Mouse (Mus musculus) kidney, postnatal 10 days (tissue): ENCODE measurements around the gene Pwwp2a.

ENCODE experiments used
- DNase-seq: peaks from one replicate; pipeline ENCODE4 v3.0.0; 2021; ENCODE audit warnings: mixed read lengths

Gene Pwwp2a

GRCm38 (mm10) chr11:43681472-43682414 lies at the start of gene Pwwp2a:
Gene Pwwp2a, plus strand, starts transcription at chr11:43681998.
- DNase-seq = peak; percentile 100

- DNase-seq = no peak
Measured at GRCm38 (mm10) chr11:43632566-43632965, 49.2 kb upstream of the Pwwp2a start.

- no peak for DNase-seq
Measured at GRCm38 (mm10) chr11:43633165-43633564, 48.6 kb upstream of the Pwwp2a start.

GRCm38 (mm10) chr11:43633658-43634401 lies 48.0 kb upstream of the Pwwp2a start:
- DNase-seq = peak; percentile 92

DNA sequence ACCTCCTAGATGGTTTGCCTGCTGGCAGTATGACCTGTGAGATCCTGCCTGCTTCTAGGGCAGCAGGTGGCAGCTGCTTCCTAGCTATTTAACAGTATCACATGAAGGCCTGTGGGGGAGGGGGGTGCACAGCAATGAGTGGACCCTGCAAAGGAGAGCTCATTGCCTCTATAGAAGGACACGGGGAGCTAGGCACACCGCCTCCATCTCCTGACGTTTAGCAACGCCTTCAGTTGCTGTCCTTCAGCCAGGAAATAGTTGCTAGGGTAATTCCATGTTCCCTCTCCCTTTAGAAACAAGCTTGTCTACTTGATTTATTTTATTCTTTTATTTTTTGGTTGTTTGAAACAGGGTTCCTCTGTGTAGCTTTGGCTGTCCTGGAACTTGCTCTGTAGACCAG lies 45.0 kb upstream of the Pwwp2a start:
- DNase-seq = peak; percentile 28

- DNase-seq = no peak
Measured at GRCm38 (mm10) chr11:43638486-43638885, 43.3 kb upstream of the Pwwp2a start.

DNA sequence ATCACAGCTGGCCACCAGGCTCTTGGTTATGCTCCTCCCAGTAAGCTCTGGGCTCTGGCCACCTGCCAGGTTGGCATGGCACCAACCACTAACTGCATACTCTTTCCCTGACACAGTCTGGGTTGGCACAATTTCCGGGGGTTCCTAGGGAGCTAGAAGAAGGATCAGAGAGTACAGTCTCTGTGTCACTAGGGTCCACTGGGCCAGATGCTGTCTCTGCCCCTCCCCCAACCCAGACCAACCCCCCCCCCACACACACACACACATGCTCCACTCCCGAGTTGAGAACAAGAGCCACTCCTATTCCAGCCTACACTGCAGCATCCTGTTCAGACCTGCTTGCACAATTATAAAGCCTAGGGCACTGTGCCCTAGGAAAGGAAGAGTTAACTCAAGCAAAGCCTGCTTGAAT lies 38.6 kb upstream of the Pwwp2a start:
- peak; percentile 93 for DNase-seq

GRCm38 (mm10) chr11:43645286-43645685 lies 36.5 kb upstream of the Pwwp2a start:
- no peak for DNase-seq

DNA sequence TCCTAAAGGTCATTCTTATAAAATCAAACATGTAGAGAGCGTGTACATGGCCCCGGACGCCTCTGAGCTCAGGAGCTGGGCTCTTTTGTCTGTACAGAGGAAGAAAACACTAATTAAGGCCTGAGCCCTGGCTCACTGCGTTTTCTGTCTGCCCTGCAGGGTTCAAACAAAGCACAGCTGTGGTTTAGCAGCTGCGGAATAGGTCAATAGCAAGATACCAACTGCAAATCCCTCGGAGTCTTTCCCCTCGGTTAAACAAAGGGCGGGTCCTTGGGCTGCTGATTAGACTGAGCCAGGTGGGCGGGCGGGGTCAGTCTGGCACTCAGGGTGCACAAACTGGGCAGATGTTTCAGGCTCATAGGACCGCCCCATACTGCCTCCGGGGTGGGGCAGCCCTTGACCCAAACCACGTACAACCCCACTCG lies 28.7 kb upstream of the Pwwp2a start:
- no peak for DNase-seq

DNA sequence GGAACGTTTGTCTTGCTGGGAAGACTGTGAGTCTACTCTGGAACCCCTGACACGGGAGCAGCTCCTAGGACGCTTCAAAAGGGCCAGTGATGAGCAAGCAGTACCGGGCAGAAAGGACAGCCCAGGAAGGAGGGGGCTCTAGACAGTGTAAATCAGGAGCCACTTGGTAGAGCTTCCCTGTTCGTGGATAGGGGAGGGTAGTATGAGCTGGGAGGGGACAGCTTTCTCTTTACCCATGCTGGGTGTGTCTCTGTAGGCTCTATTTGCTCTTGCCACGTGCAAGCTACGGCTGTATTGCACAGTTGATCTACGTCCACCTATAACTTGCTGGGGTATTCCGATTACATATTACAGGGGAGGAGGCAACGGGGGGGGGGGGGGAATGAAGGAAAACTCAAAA lies 25.3 kb upstream of the Pwwp2a start:
- no peak for DNase-seq

GRCm38 (mm10) chr11:43658010-43658409 lies 23.8 kb upstream of the Pwwp2a start:
- no peak for DNase-seq

DNA sequence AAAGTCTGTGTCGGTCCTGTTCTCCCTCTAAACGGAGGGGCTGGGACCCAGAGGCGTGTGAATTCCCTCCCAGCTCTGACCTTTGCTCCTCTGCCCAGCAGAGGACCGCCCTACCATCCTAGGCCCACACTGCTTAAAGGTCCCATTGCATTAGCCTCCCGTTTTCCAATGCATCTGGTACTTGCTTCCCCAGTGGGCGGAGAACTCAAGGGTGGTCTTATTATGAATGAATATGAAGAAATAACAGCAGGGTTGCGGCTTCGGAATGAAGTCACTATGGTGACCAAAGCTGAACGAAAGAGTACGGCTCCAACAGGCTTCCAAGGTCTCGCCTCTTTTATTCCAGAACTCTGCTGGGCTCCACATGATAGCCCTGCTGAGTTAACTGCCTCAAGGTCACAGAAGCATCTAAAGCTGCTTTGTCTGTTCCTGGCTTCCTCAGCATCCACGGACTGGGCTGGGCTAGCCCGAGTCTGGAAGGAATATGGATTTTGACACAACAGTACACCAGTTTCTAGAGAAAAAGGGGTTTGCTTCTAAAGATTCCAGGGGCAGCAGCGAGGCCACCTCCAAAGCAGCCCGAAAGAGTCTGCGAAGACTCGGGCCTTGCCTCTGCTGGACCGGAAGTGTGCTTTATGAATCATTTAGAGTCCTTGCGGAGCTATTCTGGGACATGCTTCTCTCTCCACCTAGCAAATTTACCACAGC lies 14.6 kb upstream of the Pwwp2a start:
- peak; percentile 16 for DNase-seq

GRCm38 (mm10) chr11:43682415-43683217 lies 818 bp downstream of the Pwwp2a start:
- peak; percentile 75 for DNase-seq

DNA sequence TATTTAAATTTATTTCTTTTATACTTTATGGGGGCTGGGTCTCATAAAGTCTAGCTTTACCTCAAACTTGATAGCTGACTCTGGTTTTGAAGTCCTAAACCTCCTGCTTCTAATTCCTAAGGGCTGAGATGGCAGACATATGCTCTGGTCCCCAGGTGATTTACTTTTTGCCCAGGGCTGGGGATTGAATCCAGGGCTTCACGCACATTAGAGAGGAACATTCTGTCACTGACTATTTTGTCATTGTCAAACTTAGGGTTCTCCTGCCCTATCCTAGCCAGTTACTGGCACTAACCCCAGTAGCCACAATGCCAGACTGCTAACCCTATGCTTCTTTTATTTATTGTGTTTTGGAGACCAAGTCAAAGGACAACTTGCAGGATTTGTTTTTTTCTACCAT lies 7.1 kb downstream of the Pwwp2a start:
- no peak for DNase-seq

GRCm38 (mm10) chr11:43696623-43697022 lies 14.8 kb downstream of the Pwwp2a start:
- no peak for DNase-seq

- no peak for DNase-seq
Measured at GRCm38 (mm10) chr11:43698621-43699020, 16.8 kb downstream of the Pwwp2a start.

GRCm38 (mm10) chr11:43700291-43700690 lies 18.5 kb downstream of the Pwwp2a start:
- DNase-seq = no peak

DNA sequence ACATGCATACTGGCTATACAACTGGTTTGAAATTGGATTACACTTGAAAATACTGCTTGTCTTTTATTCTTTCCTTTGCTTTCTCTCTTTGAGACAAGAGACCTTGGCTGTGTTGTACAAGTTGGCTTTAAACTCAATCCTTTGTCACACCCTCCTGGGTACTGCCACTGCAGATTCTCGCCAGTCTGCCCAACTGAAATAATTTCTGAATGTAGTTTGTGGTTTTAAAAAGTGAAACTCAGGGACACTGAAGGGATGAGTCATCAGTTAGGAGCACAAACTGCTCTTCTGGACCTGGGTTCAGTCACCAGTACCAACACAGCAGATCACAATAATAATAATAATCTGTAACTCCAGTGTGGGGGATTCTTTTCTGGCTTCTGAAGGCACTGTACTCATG lies 21.8 kb downstream of the Pwwp2a start:
- no peak for DNase-seq

DNA sequence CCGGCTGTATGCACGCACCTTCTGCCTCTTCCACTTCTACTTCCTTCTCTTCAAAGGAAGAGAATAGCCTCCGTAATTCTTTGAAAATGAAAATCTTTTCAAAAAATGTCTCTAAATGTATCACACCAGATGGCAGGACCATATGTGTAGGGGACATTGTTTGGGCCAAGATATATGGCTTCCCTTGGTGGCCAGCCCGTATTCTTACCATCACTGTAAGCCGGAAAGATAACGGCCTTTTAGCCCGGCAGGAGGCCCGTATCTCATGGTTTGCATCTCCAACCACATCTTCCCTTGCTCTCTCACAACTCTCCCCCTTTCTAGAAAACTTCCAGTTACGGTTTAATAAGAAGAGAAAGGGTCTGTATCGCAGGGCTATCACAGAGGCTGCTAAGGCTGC lies 24.0 kb downstream of the Pwwp2a start:
- DNase-seq = no peak

- no peak for DNase-seq
Measured at GRCm38 (mm10) chr11:43708409-43708808, 26.6 kb downstream of the Pwwp2a start.

DNA sequence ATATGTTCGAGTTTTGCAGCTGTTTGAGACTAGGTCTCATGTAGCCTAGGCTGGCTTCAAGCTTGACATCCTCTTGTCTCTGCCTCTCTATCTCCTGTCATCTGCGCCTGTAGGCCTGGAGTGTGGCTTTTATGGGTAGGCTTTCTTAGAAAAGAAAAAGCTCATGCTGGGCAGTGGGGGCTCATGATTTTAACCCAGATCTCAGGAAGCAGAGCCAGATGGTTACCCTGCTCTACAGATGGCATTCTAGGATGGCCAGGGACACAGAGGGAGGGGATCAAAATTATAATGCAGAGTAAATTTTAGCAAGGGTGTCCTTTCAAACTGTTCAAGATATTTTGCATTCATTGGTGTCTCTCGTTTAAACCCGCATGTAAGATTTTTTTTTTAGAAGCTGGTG lies 30.4 kb downstream of the Pwwp2a start:
- no peak for DNase-seq

GRCm38 (mm10) chr11:43723411-43723810 lies 41.6 kb downstream of the Pwwp2a start:
- no peak for DNase-seq
